Mouse (Mus musculus) layer of hippocampus, adult 18-20 months (tissue): ENCODE measurements around the gene Bsg. TPM values are rescaled to one million over a fixed set of nuclear protein-coding genes. Genes with fewer than 3 reads are reported as not detected.

Source experiments
- total RNA-seq, 2 experiments: library from RNA; stranded (reverse); gene quantifications; 2 replicates each; pipeline ENCODE4 v1.2.3; 2021

Gene Bsg
- total RNA-seq, 2 experiments from 2014 or later, result 554 to 566 TPM

Other genes with a start within 250 kb of the Bsg start
- not detected for gene Vmn2r83, start 235.8 kb upstream of the Bsg start, total RNA-seq
- gene Plpp2, start 170.7 kb upstream of the Bsg start, total RNA-seq, result 1 to 10 TPM; 5.8 to 6.7 TPM
- gene Mier2, start 149.3 kb upstream of the Bsg start, total RNA-seq, result 10 to 100 TPM; 54.6 to 61.8 TPM
- gene Theg, start 117.2 kb upstream of the Bsg start, total RNA-seq, result under 1 TPM in 1 of 2 experiments, not detected in 1; 0.79 TPM
- gene C2cd4c, start 90.5 kb upstream of the Bsg start, total RNA-seq, result 10 to 100 TPM; 11.7 to 17.0 TPM
- gene Shc2, start 66.6 kb upstream of the Bsg start, total RNA-seq, result 10 to 100 TPM; 41.5 to 43.4 TPM
- under 1 TPM in 1 of 2 experiments, not detected in 1; 0.59 TPM for gene Odf3l2, start 58.8 kb upstream of the Bsg start, total RNA-seq
- not detected for gene Madcam1, start 39.9 kb upstream of the Bsg start, total RNA-seq
- 10 to 100 TPM; 64.4 to 68.5 TPM for gene Tpgs1, start 35.1 kb upstream of the Bsg start, total RNA-seq
- gene Cdc34, start 22.3 kb upstream of the Bsg start, total RNA-seq, result 10 to 100 TPM; 65.4 to 74.2 TPM
- gene Gzmm, start 15.5 kb upstream of the Bsg start, total RNA-seq, result 1 to 10 TPM; 3.3 to 3.6 TPM
- 100 to 1,000 TPM; 134 TPM for gene Hcn2, start 12.1 kb downstream of the Bsg start, total RNA-seq
- 10 to 100 TPM; 42.4 to 51.3 TPM for gene Polrmt, start 42.1 kb downstream of the Bsg start, total RNA-seq
- 1 to 10 TPM; 1.5 to 2.2 TPM for gene Fgf22, start 50.6 kb downstream of the Bsg start, total RNA-seq
- 10 to 100 TPM; 84.9 to 87.3 TPM for gene Rnf126, start 62.5 kb downstream of the Bsg start, total RNA-seq
- 1 to 10 TPM; 1.8 to 2.5 TPM for gene Fstl3, start 72.8 kb downstream of the Bsg start, total RNA-seq
- under 1 TPM; 0.61 to 0.89 TPM for gene Prss57, start 86.5 kb downstream of the Bsg start, total RNA-seq
- 100 to 1,000 TPM; 293 to 314 TPM for gene Palm, start 89.1 kb downstream of the Bsg start, total RNA-seq
- gene Misp, start 116.5 kb downstream of the Bsg start, total RNA-seq, result 1 to 10 TPM in 1 of 2 experiments, under 1 TPM in 1; 0.54 to 1.3 TPM
- gene Ptbp1, start 149.9 kb downstream of the Bsg start, total RNA-seq, result 10 to 100 TPM; 48.8 to 58.4 TPM
- gene Prtn3, start 170.0 kb downstream of the Bsg start, total RNA-seq, result 1 to 10 TPM in 1 of 2 experiments, under 1 TPM in 1; 0.94 to 2.0 TPM
- gene Plppr3, start 170.1 kb downstream of the Bsg start, total RNA-seq, result 10 to 100 TPM; 30.6 to 34.4 TPM
- gene Elane, start 181.8 kb downstream of the Bsg start, total RNA-seq, result not detected
- gene Cfd, start 186.4 kb downstream of the Bsg start, total RNA-seq, result not detected
- 10 to 100 TPM; 53.8 to 55.2 TPM for gene Med16, start 204.4 kb downstream of the Bsg start, total RNA-seq
- gene Gm26602, start 206.4 kb downstream of the Bsg start, total RNA-seq, result not detected
- 1 to 10 TPM; 6.7 to 7.8 TPM for gene Kiss1r, start 212.5 kb downstream of the Bsg start, total RNA-seq
- gene R3hdm4, start 216.7 kb downstream of the Bsg start, total RNA-seq, result 100 to 1,000 TPM; 366 to 401 TPM
- 1 to 10 TPM; 5.5 to 5.8 TPM for gene Arid3a, start 222.6 kb downstream of the Bsg start, total RNA-seq